ENCODE assay signal across 14 mouse cellular contexts in the genomic region with DNA sequence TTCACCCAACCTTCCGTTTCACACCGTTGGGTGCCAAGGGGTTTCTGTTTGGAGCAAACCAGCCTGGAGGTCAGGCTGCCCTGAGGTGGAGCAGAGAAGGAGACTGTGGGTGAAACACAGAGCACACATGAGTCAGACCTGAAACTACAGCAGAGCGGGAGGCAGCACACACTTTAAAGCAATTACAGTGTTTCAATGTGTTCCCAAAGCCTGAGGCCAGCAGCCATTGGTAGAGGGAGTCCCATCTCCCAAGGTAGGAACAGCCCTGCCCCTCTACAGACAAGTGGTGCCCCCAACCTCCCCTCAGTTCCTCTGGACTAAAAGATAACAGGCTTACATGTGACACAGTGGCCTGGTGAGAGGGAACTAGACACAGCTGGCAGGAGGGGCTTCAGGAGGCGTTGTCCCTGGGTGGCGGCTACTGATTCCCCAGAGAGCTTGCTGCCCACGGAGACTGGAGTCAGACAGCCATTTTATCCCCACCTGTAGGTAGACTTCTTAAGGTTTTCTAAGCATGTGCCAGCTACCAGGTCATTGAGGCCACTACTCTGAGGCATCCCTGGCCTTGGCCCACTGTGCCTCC. TPM values are rescaled to one million over a fixed set of nuclear protein-coding genes. Genes with fewer than 3 reads are reported as not detected.
DNase-seq lines count a peak whose midpoint lies in the region; ATAC-seq and TF ChIP-seq lines count a peak whose summit lies in the region.
"Had no signal": no experiment of that assay in that cellular context is flagged by ENCODE, and none has a peak within 500 bp of the region (broad histone marks: within the 10 kb centered on the region; RNA-seq: fewer than 3 reads in every experiment).

No protein-coding gene starts in this region.

- WGBS in hindbrain, embryonic 10.5 days, result 79% methylated on average over 6 of the region's 6 CpGs
- WGBS in hindbrain, embryonic 16.5 days, result 76% methylated on average over 6 of the region's 6 CpGs
- 49% methylated on average over 6 of the region's 6 CpGs for WGBS in liver, embryonic 14.5 days (ENCODE audit: insufficient replicate concordance)
- 85% methylated on average over 6 of the region's 6 CpGs for WGBS in stomach, postnatal 0 days
- 78% methylated on average over 6 of the region's 6 CpGs for WGBS in midbrain, embryonic 13.5 days

- no peak for DNase-seq in hindbrain, embryonic 10.5 days (ENCODE audit: low spot score)
- peak; percentile 57 for DNase-seq in c-Kit-positive CD71-positive TER-119-negative erythroid progenitor cells, embryonic 14.5 days (ENCODE audit: low read depth)
- DNase-seq in liver, embryonic 14.5 days (ENCODE audit: low read depth in 3 of 3, low spot score in 3 of 3), result peak; percentile 42 to 52 (median 43)
- DNase-seq in stomach, postnatal 0 days (ENCODE audit: low spot score), result no peak
- DNase-seq in layer of hippocampus, adult 9-11 months, result no peak
- DNase-seq: adrenal gland, postnatal 36 days; cerebellum, adult 8-10 months; gastrocnemius, postnatal 36 days; heart, postnatal 14 days; kidney, postnatal 4 days; lung, adult 18-20 months; right cerebral cortex, postnatal 14 days had no signal

- no peaks in the 10 kb centered on the region for H3K36me3 ChIP-seq in hindbrain, embryonic 10.5 days
- H3K36me3 ChIP-seq in hindbrain, embryonic 16.5 days (ENCODE audit: control insufficient read depth, insufficient read depth, low read length), result no peaks in the 10 kb centered on the region
- H3K36me3 ChIP-seq in liver, embryonic 14.5 days (replicated peaks; ENCODE audit: control insufficient read depth, insufficient read depth, low read depth), result no peaks in the 10 kb centered on the region
- no peaks in the 10 kb centered on the region for H3K36me3 ChIP-seq in stomach, postnatal 0 days (ENCODE audit: control insufficient read depth, insufficient read depth, low read length)
- no peaks in the 10 kb centered on the region for H3K36me3 ChIP-seq in midbrain, embryonic 13.5 days

- H3K4me3 ChIP-seq in hindbrain, embryonic 10.5 days, result no peak overlapping the region
- H3K4me3 ChIP-seq in hindbrain, embryonic 16.5 days (ENCODE audit: low read length), result no peak overlapping the region
- H3K4me3 ChIP-seq in liver, embryonic 14.5 days (ENCODE audit: insufficient read depth in 1 of 2, low read depth in 2 of 2, low read length in 2 of 2), result no peak overlapping the region
- H3K4me3 ChIP-seq in stomach, postnatal 0 days (ENCODE audit: low read depth, low read length), result no peak overlapping the region
- H3K4me3 ChIP-seq in midbrain, embryonic 13.5 days (replicated peaks), result no peak overlapping the region

- 0 out of 2 replicates have a peak overlapping the region, but pooled peaks have one; percentile 6 for H3K27ac ChIP-seq in hindbrain, embryonic 10.5 days
- H3K27ac ChIP-seq in hindbrain, embryonic 16.5 days (ENCODE audit: low read depth, low read length), result no peak overlapping the region
- H3K27ac ChIP-seq in liver, embryonic 14.5 days, result peak overlapping the region; percentile 37; the same call in 1 of the 2 replicates
- peak overlapping the region; percentile 75 for H3K27ac ChIP-seq in stomach, postnatal 0 days (replicated peaks)
- no peak overlapping the region for H3K27ac ChIP-seq in midbrain, embryonic 13.5 days

- H3K9ac ChIP-seq in hindbrain, embryonic 16.5 days (ENCODE audit: low read depth, low read length), result no peak overlapping the region
- no peak overlapping the region; the same call in 1 of the 2 replicates for H3K9ac ChIP-seq in liver, embryonic 14.5 days (replicated peaks)
- no peak overlapping the region for H3K9ac ChIP-seq in stomach, postnatal 0 days (ENCODE audit: low read length)
- H3K9ac ChIP-seq in midbrain, embryonic 13.5 days (replicated peaks), result no peak overlapping the region

- peaks cover 66% of the 10 kb centered on the region for H3K4me1 ChIP-seq in hindbrain, embryonic 10.5 days (replicated peaks)
- peaks cover 6% of the 10 kb centered on the region for H3K4me1 ChIP-seq in hindbrain, embryonic 16.5 days (ENCODE audit: control insufficient read depth, insufficient read depth, low read depth, low read length)
- H3K4me1 ChIP-seq in liver, embryonic 14.5 days (replicated peaks; ENCODE audit: control insufficient read depth in 2 of 2, insufficient read depth in 2 of 2, low read length in 1 of 2), result peaks cover 21 to 35% of the 10 kb centered on the region in 2 experiments
- peaks cover 15% of the 10 kb centered on the region for H3K4me1 ChIP-seq in stomach, postnatal 0 days (replicated peaks; ENCODE audit: control insufficient read depth, insufficient read depth)
- H3K4me1 ChIP-seq in midbrain, embryonic 13.5 days (replicated peaks), result peaks cover 33% of the 10 kb centered on the region

- H3K4me2 ChIP-seq in hindbrain, embryonic 16.5 days (ENCODE audit: low read length), result no peak overlapping the region
- H3K4me2 ChIP-seq in liver, embryonic 14.5 days (ENCODE audit: low read depth), result peak overlapping the region; percentile 11
- no peak overlapping the region for H3K4me2 ChIP-seq in stomach, postnatal 0 days (replicated peaks; ENCODE audit: low read depth)
- H3K4me2 ChIP-seq in midbrain, embryonic 13.5 days (replicated peaks), result no peak overlapping the region

- ATAC-seq in hindbrain, embryonic 16.5 days, result no peak
- peak; percentile 82 for ATAC-seq in liver, embryonic 14.5 days (ENCODE audit: insufficient read depth)
- ATAC-seq in stomach, postnatal 0 days (ENCODE audit: low FRiP score, low TSS enrichment), result peak; percentile 27; the same call in 1 of the 2 replicates
- no peak for ATAC-seq in midbrain, embryonic 13.5 days

- H3K27me3 ChIP-seq in hindbrain, embryonic 10.5 days (ENCODE audit: insufficient read depth, poor library complexity, severe bottlenecking), result no peaks in the 10 kb centered on the region
- no peaks in the 10 kb centered on the region for H3K27me3 ChIP-seq in hindbrain, embryonic 16.5 days (replicated peaks; ENCODE audit: control insufficient read depth, insufficient read depth, low read length)
- no peaks in the 10 kb centered on the region for H3K27me3 ChIP-seq in liver, embryonic 14.5 days (ENCODE audit: control insufficient read depth, insufficient read depth, low read length)
- H3K27me3 ChIP-seq in stomach, postnatal 0 days (ENCODE audit: control insufficient read depth, insufficient read depth, low read length), result no peaks in the 10 kb centered on the region
- no peaks in the 10 kb centered on the region for H3K27me3 ChIP-seq in midbrain, embryonic 13.5 days

- peak; percentile 42; the same call in 1 of the 2 replicates for TF ChIP-seq EP300 in liver, embryonic 14.5 days (IDR thresholded peaks at IDR 0.05; ENCODE audit: low read depth)
- no peak for TF ChIP-seq EP300 in stomach, postnatal 0 days (optimal IDR thresholded peaks at IDR 0.05)

- no peak for TF ChIP-seq CTCF in liver, embryonic 14.5 days (IDR thresholded peaks at IDR 0.05; ENCODE audit: low read depth)
- no peak for TF ChIP-seq CTCF in stomach, postnatal 0 days (IDR thresholded peaks at IDR 0.05; ENCODE audit: low read depth)

- no peaks in the 10 kb centered on the region for H3K9me3 ChIP-seq in hindbrain, embryonic 10.5 days
- H3K9me3 ChIP-seq in hindbrain, embryonic 16.5 days (ENCODE audit: control insufficient read depth, low read length), result no peaks in the 10 kb centered on the region
- no peaks in the 10 kb centered on the region for H3K9me3 ChIP-seq in liver, embryonic 14.5 days (ENCODE audit: control insufficient read depth, low read length)
- no peaks in the 10 kb centered on the region for H3K9me3 ChIP-seq in stomach, postnatal 0 days (ENCODE audit: control insufficient read depth, low read length)
- no peaks in the 10 kb centered on the region for H3K9me3 ChIP-seq in midbrain, embryonic 13.5 days

RNA-seq across cellular contexts. Expression of gene Morn1, which starts 31.1 kb away (rescaled TPM):
- polyA plus RNA-seq in hindbrain, embryonic 10.5 days (2016; fragmentation: Nextera tagmentation; extraction: Ambion mirVana), result 4.4 and 6.0 TPM in 2 replicates
- polyA plus RNA-seq in hindbrain, embryonic 16.5 days (2015; fragmentation: Nextera tagmentation; extraction: Ambion mirVana), result 7.5 and 9.5 TPM in 2 replicates
- 1.0 and 1.1 TPM in 2 replicates for polyA plus RNA-seq in liver, embryonic 14.5 days (2012; rRNA removed)
- polyA plus RNA-seq in liver, embryonic 14.5 days (2014; fragmentation: Nextera tagmentation; extraction: Ambion mirVana), result 0.85 and 1.2 TPM in 2 replicates
- polyA plus RNA-seq in stomach, postnatal 0 days (2015; fragmentation: Nextera tagmentation; extraction: Ambion mirVana), result 3.2 and 3.6 TPM in 2 replicates
- polyA plus RNA-seq in midbrain, embryonic 13.5 days (2015; fragmentation: Nextera tagmentation; extraction: Ambion mirVana), result 6.0 and 8.9 TPM in 2 replicates

RNA-seq across cellular contexts. Expression of gene Rer1, which starts 31.3 kb away (rescaled TPM):
- polyA plus RNA-seq in hindbrain, embryonic 10.5 days (2016; fragmentation: Nextera tagmentation; extraction: Ambion mirVana), result 138 and 144 TPM in 2 replicates
- 125 and 131 TPM in 2 replicates for polyA plus RNA-seq in hindbrain, embryonic 16.5 days (2015; fragmentation: Nextera tagmentation; extraction: Ambion mirVana)
- polyA plus RNA-seq in liver, embryonic 14.5 days (2012; rRNA removed), result 39.6 and 50.8 TPM in 2 replicates
- polyA plus RNA-seq in liver, embryonic 14.5 days (2014; fragmentation: Nextera tagmentation; extraction: Ambion mirVana), result 95.1 and 97.7 TPM in 2 replicates
- 182 and 185 TPM in 2 replicates for polyA plus RNA-seq in stomach, postnatal 0 days (2015; fragmentation: Nextera tagmentation; extraction: Ambion mirVana)
- polyA plus RNA-seq in midbrain, embryonic 13.5 days (2015; fragmentation: Nextera tagmentation; extraction: Ambion mirVana), result 121 and 124 TPM in 2 replicates

RNA-seq across cellular contexts. Expression of gene Pex10, which starts 50.7 kb away (rescaled TPM):
- 19.9 and 21.4 TPM in 2 replicates for polyA plus RNA-seq in hindbrain, embryonic 10.5 days (2016; fragmentation: Nextera tagmentation; extraction: Ambion mirVana)
- polyA plus RNA-seq in hindbrain, embryonic 16.5 days (2015; fragmentation: Nextera tagmentation; extraction: Ambion mirVana), result 20.6 and 21.1 TPM in 2 replicates
- polyA plus RNA-seq in liver, embryonic 14.5 days (2012; rRNA removed), result 6.8 and 7.1 TPM in 2 replicates
- polyA plus RNA-seq in liver, embryonic 14.5 days (2014; fragmentation: Nextera tagmentation; extraction: Ambion mirVana), result 1.7 and 2.6 TPM in 2 replicates
- 10.3 and 10.5 TPM in 2 replicates for polyA plus RNA-seq in stomach, postnatal 0 days (2015; fragmentation: Nextera tagmentation; extraction: Ambion mirVana)
- 19.6 and 21.8 TPM in 2 replicates for polyA plus RNA-seq in midbrain, embryonic 13.5 days (2015; fragmentation: Nextera tagmentation; extraction: Ambion mirVana)

Comparison
In these comparisons a context has a peak if more than half of its experiments do, and no peak if none do; other contexts are left out.
1. H3K27ac ChIP-seq: peak in hindbrain, embryonic 10.5 days (single experiment), liver, embryonic 14.5 days (single experiment) and stomach, postnatal 0 days (single experiment); none in hindbrain, embryonic 16.5 days (single experiment) and midbrain, embryonic 13.5 days (single experiment).
2. DNase-seq: peak in c-Kit-positive CD71-positive TER-119-negative erythroid progenitor cells, embryonic 14.5 days (single experiment) and liver, embryonic 14.5 days (3 of 3); none in hindbrain, embryonic 10.5 days (single experiment), stomach, postnatal 0 days (single experiment) and layer of hippocampus, adult 9-11 months (single experiment).
3. ATAC-seq: peak in liver, embryonic 14.5 days (single experiment) and stomach, postnatal 0 days (single experiment); none in hindbrain, embryonic 16.5 days (single experiment) and midbrain, embryonic 13.5 days (single experiment).